Mouse (Mus musculus): Measurements from ENCODE around the gene Oas3.
A peak's percentile ranks its signal among the peaks of the same experiment; 100 is the strongest.

- TF ChIP-seq CTCF (IDR thresholded peaks at IDR 0.05; ENCODE audit: extremely low read depth, insufficient read depth, low read length) (no peak), POLR2A (IDR thresholded peaks at IDR 0.05; ENCODE audit: extremely low read depth, insufficient read depth, low read length) (peak; percentile 54)
These were observed 34.7 kb upstream of the Oas3 start, which contains the start of gene Oas1c for GRCm38 (mm10) chr5:120811951-120812819.
